Mouse (Mus musculus) right cerebral cortex, postnatal 14 days (tissue): ENCODE data around the gene App.

ENCODE experiments used
- DNase-seq: peaks from one replicate; pipeline ENCODE4 v3.0.0; 2022

The App gene

DNA sequence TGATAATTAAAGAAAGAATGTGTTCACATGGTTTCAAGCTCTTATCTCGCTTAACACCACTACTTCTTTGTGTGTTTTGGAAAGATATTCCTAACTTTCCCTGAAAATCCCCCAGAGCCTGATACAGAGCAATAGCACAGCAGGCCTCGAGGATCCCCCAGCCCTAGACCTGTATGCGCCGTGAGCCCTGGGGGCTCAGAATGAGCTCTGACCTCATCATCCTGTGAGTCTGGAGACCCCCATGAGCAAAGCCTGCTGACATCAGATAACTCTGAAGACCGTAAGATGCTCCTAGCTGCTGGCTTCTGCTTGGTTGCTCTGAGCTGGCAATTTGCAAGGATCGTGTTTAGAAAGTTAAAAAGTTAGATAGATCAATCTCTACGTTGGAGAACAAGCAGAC is 155.7 kb downstream of the App start:
- DNase-seq = no peak

DNA sequence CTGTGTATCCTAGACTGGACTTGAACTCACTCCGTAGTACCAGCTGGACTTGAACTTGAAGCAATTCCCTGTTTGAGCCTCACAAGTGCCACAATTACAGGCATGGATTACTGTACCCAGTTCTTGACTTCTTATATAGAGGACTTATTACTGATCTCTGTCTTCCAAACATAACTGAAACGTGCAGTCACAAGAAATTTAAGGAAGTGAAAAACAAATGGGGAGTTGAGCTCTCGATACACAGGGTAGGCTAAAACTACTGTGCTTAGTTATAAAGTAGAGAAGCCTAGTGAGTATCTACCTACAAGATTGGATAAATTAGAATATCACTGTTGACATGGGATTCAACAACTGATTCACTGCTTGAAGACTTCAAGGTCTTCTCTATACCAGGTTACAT is 160.9 kb downstream of the App start:
- no peak for DNase-seq

DNA sequence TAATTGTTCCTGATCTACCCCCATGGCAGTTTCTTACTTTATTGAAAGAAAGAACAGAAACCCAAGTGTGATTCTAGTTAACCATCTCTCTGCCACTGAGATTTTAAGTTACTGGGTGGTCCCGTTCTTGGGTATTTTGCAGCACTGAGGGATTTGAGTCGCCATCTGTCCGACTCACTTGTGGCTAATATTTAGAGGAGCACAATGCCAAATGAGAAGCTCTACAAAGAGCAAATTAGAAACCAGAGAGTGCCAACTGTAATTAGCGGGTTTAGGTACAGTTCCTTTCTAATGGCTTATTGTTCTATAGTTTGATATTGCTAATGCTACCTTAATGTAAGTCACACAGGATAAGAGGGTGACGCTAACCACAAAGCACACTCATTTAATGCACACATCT is 161.4 kb downstream of the App start:
- no peak for DNase-seq

DNA sequence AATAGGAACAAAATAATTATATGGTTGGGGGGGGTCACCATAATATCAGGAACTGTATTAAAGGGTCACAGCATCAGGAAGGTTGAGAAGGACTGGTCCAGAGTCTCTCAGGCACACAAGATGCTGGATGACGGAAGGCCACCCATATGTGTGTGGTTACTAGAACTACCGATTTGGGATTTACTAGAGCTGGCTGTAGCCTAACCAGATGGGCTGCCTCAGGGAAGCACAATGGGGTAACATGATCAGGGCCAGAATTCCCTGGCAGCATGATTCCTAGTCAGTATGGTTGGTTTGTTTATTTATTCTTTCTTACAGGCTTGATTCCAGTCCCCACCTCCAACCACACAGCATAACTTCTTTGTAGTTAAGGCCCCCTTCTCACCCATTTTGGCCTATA is 162.9 kb downstream of the App start:
- no peak for DNase-seq

DNA sequence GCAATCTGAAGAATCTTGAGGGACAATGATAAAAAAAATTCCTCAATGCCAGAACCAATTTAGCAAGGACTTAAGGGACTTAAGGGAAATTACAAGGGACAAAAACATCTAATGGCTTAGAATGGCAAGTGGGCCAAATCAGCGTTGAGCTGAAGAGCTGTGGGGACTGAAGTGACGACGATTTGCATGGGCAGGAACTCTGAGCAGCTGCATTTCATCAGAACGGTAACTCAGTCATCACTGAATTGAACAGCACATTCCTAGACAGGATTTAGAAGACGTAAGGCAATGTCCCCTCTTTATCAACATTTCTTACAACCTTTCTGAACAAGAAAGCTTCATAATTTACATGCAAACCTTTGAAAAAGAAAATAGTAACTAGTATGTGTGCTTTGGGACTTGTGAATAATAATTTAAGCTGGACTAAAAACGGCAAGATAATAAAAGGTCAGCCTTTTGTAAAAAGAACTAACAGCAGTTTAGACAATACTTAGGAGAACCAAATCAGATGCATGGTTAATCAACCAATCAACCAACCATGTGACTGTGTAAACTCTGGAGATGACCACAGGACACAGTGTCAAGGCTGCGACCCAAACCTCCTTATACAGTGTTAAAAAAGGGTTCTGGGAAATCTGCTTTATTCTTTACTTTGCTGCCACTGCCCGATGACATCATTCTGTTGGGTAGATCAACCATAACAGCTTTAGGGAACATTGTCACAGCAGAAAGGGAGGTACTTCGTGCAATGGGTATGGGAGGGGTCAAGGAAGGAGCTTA is 164.5 kb downstream of the App start:
- no peak for DNase-seq

DNA sequence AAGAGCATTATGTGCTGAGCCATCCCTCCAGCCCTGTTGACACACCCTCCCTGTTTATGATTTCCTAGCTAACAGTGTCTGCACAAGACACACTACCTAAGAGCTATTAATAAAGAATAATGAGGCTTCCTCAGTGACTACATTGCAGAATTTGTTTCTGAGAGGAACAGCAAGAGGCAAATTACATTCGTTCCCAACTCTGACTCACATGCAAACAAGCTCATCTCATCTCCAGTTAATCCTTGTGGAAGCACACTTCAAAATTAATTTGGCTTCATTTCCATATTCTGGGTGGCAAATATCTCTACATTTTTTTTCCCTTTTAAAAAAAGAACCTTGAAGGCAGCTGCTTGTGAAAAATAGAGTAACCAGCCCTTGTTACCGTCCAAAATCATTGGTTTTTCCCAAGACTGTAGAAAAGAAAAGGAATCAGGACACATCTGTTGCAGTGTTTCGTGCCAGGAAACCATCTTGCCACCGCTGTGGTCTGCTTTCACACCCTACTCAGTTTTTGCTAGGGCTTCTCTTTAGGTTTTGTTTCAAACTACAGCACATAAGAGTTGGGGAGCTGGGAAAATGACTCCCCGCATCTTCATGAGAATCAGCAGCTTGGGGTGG is 171.5 kb downstream of the App start:
- DNase-seq = peak; percentile 41

DNA sequence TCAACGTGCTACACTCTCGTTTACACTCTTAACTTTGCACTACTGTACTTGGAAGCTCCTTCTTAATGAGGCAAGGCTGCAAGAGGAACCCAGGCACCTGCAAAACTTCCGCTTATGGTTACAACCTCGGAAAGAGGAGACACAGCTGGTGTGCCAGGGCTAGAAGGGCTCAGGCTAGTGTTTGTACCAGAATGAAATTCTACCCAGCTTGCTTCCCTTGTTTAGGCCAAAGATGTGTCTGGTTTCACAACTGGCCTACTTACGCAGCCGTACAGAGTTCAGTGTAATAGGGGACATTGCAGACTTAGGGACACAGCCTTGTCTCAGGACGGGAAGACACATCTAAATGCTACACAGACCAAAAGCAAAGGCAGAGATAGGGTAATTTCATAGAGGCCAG is 173.3 kb downstream of the App start:
- DNase-seq = no peak

DNA sequence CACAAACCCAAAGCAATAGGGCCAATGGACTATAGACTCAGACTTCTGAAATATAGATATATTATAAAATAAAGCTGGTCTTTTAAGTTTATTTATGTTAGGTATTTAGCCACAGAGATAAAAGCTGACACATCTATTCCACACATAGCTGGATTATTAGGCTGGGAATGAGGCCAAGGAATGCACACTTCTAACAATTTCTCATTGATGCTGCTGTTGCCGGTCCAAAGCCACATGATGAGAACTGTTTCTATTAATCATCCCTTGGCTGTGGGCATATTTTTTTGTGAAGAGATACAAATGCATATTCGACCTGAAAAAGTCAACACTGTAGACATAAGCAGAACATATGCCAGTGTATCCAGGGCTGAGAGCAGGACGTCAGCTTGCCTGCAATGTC is 176.0 kb downstream of the App start:
- DNase-seq = no peak

DNA sequence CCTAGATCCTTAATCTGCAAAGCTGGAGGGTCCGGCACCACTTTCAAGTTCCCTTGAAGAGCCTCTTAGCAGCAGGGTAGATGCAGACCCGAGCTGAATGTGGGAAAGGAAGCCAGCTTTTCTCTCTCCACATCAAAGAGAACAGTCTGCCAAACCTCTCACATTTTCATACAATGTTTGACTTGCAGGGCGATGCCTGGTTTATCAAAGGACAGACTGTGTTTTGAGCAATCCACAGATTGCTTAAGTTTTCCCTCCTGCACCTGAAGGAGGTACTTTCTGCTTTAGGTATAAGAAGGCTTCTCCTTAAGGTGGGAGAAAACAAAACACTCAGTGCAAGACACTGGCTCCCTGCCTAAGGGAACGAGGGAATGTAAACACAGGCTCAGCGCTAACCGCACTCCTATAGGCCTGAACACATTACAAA is 178.1 kb downstream of the App start:
- no peak for DNase-seq

DNA sequence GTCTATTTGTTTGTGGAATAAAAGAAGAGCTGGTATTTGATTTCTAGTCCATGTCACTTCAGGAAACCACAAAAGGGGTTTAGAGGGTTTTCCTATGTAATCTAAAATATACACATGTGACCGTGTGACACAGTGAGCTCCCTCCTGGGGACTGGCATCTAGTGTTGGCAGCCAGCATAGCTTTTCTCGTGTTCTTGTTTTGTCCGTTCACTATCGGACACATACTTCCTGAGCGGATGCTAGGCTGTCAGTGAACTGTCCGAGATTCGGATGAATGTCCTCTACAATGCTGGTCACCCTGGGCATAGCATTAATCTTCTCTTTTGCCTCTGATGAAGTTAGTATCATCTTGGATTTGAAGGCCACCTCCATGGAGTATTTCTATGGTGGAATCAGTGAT is 180.7 kb downstream of the App start:
- no peak for DNase-seq

DNA sequence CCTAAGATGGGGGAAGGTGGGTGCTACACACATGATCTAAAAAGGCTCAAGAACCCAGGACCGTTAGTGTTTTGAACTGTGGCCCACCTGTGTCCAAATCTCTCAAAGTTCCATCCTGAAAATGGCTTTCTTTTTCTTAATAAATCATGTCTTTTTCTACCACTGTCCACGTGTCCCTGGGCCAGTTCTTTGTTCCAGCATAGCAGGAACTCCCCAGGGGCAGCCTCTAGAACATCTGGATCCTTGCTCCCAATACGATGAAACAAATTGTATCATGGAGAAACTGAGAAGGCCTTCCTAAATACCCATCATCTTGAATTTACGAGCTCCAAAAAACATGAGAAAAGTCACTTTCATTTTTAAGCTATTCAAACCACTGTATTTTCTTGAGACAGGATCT is 182.6 kb downstream of the App start:
- DNase-seq = no peak

DNA sequence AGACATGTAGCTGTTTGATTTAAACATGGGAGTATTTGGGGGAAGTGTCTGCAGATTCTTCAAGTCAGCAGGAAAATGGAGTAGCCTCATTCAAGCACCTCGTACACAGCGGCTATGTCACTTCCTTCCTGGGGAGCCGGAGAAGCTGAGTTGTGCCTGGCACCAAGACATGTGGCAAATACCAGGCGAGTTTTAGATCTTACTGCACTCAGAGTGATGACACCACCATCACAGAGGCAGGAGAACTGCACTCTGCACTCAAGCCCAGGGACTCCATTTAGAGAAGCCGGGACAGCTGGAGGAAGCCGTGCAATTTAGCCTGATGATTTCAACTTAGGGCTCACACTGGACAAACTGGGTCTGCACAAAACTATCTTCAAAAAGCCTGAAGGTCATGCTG is 183.6 kb downstream of the App start:
- no peak for DNase-seq

DNA sequence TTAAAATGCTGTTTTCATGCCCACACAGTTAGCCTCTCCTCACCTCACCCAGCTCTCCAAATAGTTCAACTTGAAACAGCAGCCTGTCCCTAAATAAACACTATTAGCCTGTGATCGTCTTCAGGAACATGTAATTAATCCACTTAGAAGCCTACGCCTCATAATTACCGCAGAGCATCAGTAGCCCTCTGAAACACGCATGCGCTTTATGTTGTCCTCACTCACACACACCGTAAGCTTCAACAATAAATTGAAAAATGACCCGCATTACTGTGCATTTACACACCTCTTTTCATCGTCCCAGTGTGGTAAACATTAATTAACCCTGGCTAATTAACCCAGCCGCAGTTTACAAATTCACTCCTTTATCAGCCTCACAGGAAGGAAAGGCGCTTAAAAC is 184.1 kb downstream of the App start:
- DNase-seq = no peak

DNA sequence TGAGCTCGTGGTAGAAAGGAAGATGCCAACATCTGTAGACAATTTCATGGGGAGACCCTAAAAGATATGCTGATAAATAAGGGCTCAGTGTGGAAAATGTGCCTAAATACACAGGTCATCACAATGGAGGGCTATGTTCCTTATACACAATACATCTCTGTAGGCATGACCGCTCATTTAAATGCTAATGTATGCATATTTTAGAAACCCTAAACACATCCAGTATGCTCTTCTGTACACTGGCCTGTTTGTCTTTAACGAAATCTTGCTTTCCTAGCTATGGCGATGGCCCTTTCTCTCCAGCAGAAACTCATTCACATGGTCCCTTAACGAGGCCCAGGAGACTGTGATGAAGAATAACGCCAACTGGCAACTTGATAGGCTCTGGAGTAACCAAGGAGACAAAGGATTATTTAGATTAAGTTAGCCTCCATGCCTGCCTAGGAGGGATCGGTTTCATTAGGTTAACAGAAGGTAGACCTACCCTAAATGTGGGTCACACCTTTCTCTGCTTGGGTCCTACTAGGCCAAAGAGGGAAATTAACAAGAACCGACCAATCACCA is 185.8 kb downstream of the App start:
- DNase-seq = no peak

DNA sequence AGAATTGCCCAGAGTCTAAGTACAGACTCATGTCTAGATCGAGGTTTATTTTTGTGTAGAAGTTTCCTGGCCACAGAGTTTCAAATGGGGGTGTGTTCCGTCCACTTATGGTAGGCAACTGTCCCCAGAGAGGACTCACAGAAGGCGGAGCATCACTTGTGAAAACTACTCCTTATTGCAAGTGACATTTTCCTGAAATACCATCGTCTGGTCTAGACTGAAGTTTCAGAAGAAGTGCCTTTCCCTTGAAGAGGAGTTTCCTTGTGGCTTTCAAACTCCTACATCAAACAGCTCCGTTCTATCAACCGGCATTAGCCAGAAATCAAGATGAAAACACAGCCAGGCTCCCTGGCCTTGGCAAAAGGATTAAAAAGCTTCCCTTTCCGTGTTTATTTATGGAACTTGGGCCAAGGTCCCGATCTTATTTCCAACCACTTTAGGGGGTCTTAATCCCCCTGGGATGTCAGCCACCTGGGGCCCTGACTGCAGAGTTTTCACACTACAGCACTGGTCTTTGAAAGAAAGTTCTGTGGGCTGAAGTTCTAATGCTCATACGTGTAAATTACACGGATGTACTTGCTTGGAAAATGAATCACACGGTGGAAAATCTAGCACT is 187.4 kb downstream of the App start:
- DNase-seq = no peak

DNA sequence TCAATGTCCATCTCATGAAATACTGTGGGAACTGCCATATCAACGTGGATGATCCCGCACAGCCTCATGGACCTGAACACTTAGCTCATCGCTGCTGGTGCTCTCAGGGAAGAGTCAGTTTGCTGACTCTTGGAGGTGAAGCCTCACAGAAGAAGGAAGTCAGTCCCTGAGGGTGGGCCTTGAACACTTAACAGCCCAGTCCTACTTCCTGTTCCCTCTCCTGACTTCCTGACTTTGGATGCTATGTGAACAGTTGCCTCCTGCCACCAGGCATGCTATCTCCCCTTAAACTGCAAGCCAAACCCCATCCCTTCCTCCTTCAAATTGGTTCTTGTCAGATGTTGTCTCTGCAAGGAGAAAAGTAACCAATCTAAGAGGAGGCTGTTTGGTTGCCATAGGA is 188.2 kb downstream of the App start:
- DNase-seq = no peak

DNA sequence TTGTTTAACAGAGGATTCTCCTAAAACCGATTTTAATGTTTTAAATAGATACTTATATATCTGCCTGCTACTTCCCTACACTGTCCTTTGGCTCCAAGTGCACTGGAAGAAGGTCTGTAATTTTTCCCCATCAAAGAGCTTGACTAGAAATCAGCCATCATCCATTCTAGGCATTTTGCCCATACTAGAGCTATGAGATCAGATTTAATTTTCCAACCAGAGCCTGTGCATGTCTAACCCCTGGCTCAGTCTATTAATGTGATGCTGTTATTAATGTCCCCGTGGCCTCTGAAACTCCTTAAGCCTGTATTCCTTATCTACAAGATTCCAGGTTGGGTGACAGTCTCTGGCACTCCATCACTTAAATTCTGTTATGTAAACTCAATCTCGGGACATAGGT is 190.1 kb downstream of the App start:
- no peak for DNase-seq

DNA sequence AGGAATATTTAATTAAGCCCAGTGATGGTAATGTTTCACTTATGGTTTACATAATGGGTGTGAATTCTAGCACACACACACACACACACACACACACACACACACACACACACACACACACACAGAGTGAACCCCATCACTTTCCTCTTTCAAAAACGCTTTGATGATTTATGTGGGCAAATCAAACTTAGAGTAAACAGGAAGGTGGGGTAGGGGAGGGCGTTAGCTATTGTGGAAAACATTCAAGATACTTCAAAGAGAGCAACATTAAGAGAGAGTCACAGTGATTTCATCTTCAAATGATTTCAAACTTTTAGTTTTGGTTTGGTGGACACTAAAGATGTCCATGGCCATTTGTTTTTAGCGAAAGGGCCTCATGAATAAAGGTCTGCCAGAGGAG is 191.0 kb downstream of the App start:
- DNase-seq = no peak

DNA sequence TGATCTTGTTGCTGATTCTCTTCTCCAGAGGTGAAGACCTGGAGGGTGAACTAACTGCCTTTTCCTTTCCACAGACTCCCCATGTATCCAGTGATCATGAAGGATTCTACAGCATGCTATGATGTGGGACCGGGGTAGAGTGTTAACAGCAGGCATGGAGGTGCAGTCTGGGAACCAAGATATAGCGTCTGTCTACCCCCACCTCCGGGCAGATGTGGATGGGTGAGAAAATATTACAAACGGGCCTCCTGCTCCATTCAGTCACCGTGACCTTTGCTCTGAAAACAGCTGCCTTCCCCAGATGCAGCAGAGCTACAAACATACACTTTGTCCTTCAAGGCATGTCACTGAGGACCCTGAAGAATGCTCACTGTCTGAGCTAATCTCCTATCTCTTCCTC is 195.0 kb downstream of the App start:
- DNase-seq = no peak

DNA sequence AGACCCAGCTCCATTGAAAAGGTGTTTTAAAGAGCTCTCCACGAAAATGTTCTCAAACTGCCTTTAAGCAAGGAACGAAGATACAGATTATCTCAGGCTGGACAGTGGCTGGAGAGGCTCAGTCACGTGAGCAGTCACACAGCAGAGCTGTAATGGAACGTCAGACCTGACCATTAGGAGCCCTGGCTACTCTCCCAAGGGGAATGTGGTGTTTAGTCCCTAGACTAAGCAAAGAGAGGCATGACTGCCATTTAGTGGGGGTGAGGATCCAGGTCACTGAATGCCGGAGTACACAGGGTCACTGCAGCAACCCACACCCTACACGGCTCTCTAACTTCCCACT is 199.4 kb downstream of the App start:
- DNase-seq = no peak

DNA sequence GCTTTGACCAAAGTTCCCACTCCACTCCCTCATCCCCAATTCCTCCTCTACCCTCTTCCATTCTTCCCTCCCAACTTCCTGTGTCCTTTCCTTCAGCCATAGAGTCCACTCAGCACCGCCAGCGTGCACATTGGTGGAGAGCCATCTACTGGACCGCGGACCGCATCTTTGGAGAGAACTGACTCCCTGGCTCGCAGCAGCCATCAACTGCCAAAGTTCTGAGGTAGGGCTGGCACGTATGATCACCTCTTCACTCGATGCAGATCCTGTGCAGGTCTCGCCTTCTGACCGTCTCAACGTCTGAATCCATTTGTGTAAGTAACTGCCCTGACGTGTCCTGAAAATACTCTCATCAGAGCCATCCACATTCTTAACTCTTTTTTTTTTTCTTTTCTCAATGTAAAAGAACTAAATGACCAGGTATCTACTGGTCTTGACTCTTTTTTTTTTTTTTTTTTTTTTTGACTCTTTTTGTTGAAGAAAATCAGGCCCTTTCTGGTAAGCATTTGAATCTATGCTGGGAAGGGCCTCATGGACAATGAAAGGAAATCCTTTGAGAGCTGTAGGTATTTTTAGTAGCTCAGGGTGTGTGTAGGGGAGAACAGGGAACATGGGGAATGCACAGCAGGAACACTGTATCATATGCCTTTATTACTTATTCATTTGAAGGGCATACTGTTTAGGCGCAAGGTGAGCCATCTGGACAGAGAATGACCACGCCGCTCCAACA is 200.0 kb downstream of the App start:
- no peak for DNase-seq

DNA sequence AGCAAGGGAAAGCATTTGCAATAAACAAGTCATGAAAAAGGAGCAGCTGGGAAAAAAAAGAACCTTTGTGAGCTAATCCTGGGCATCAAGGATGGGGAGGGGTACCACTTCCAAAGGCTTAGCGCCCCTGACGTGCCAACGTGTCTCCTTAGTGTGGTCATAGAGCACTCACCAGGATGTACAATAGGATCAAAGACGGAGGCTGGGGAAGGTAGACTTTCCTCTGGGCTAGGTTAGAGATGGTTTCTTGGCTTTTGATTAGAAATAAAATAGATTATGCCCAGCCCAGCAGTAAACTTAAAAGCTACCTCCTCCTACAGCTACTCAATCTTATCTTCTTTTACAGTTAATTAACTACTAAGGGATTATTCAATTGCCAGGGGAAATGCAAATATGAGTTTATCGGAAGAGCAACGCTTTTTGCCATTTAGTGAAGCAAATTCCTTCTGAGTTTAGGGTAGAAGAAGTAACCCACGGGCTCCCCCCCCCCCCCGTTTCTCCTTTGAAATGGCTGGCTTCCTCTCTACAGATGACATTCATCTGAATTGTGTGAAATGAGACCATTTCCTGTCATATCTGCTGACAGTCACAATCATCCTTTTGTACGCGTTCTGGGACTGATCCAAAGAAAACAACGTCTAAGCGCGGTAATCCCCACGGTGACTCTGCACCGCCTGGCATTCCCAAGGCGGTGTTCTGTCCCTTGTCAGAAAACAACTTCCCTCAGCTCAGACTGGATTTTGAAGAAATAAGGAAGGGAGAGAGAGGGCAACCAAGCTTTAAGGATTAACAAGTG is 201.8 kb downstream of the App start:
- no peak for DNase-seq

DNA sequence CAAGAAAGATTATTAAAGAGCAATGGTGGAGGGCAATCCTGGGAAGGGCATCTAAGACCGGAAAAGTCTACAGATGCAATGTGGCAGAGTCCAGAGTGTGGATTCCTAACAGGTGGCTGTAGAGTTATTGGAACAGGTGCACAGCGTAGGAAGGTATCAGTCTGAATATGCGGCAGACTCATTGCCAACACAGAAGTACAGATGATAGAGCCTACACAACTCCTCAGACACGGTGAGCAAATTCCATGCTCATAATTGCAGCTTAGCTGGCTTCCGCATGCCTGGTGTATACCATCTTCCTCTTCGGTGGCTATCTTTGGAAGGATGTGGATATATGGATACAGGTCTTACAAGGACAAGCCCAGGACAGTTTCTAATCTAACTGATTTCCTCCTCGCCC is 204.5 kb downstream of the App start:
- no peak for DNase-seq
